Mouse (Mus musculus): ENCODE results near the gene Pde4a. TPM values are rescaled to one million over a fixed set of nuclear protein-coding genes. Genes with fewer than 3 reads are reported as not detected.

Pde4a gene
- polyA plus RNA-seq, 1 experiment, result 7.4 TPM

DNA sequence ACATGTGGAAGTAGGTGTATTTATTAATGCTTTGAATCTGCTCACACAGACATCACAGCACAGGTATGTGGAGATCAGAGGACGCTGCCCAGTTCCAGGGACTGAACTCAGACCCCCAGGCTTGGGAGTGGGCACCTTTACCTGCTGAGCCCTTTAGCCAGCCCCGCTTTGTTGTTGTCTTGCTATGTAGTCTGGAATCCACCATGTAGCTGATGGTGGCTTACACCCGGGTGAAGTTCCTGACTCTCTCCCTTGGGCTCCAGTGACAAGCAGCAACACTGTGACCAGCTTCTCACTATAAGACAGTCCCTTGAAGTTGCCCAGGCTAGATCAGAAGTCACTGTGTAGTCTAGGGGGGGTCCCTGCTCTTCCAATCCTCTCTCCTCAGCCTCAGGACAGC, 21.2 kb upstream of the Pde4a start:
- H3K27me3 ChIP-seq (ENCODE audit: control insufficient read depth, insufficient read depth, insufficient read length), result no peaks in the 10 kb centered on the region
- TF ChIP-seq MYOG (IDR thresholded peaks at IDR 0.05; ENCODE audit: control insufficient read depth, extremely low read depth, insufficient read length) (no peak), CEBPB (IDR thresholded peaks at IDR 0.05; ENCODE audit: low read depth) (no peak), MYOD1 (IDR thresholded peaks at IDR 0.05; ENCODE audit: control insufficient read depth, insufficient read length, low read depth) (no peak), MAX (IDR thresholded peaks at IDR 0.05) (no peak), CTCF (IDR thresholded peaks at IDR 0.05; ENCODE audit: control insufficient read depth, insufficient read depth, insufficient read length) (no peak)
- H3ac ChIP-seq (ENCODE audit: control insufficient read depth, insufficient read length, low read depth), result no peak overlapping the region
- peaks cover 66% of the 10 kb centered on the region for H3K79me2 ChIP-seq (ENCODE audit: control insufficient read depth, insufficient read depth)
- no peak overlapping the region for H3K4me3 ChIP-seq (ENCODE audit: insufficient read depth, poor library complexity, severe bottlenecking)
- peaks cover 57% of the 10 kb centered on the region for H3K79me3 ChIP-seq (ENCODE audit: low read depth)
- peaks cover 63% of the 10 kb centered on the region for H3K36me3 ChIP-seq (ENCODE audit: control insufficient read depth, insufficient read depth)

DNA sequence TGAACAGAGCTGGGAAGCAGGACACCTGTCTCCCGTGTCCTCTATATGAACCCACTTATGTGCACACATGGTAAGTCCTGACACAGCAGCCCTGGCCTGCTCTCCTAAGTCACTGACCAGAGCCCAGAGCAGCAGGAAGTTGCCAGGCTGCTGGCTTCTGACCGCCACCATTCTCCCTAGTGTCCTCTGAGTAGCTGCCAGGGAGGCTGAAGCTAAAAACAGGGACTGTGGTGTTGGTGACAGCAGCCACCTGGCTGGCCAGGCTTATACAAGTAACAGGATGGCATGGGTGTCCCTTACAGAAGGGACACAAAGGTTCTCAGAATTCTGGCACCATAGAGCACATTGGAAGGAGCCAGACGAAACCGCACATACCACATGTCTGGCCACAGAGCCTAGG, 20.1 kb upstream of the Pde4a start:
- Histone ChIP-seq H3K79me2 (ENCODE audit: control insufficient read depth, insufficient read depth) (peaks cover 70% of the 10 kb centered on the region), H3K79me3 (ENCODE audit: low read depth) (peaks cover 59% of the 10 kb centered on the region), H3K27me3 (ENCODE audit: control insufficient read depth, insufficient read depth, insufficient read length) (no peaks in the 10 kb centered on the region), H3ac (ENCODE audit: control insufficient read depth, insufficient read length, low read depth) (no peak overlapping the region), H3K4me3 (ENCODE audit: insufficient read depth, poor library complexity, severe bottlenecking) (no peak overlapping the region), H3K36me3 (ENCODE audit: control insufficient read depth, insufficient read depth) (peaks cover 55% of the 10 kb centered on the region)
- no peak for TF ChIP-seq CEBPB (IDR thresholded peaks at IDR 0.05; ENCODE audit: low read depth)
- TF ChIP-seq FOSL1 (IDR thresholded peaks at IDR 0.05; ENCODE audit: insufficient read depth, low read length, poor library complexity, severe bottlenecking), result no peak
- no peak for TF ChIP-seq MYOG (IDR thresholded peaks at IDR 0.05; ENCODE audit: control insufficient read depth, extremely low read depth, insufficient read length)
- TF ChIP-seq CTCF (IDR thresholded peaks at IDR 0.05; ENCODE audit: control insufficient read depth, insufficient read depth, insufficient read length), result no peak
- TF ChIP-seq MYOD1 (IDR thresholded peaks at IDR 0.05; ENCODE audit: control insufficient read depth, insufficient read length, low read depth), result no peak
- TF ChIP-seq USF1 (IDR thresholded peaks at IDR 0.05; ENCODE audit: low read depth), result no peak
- no peak for TF ChIP-seq MAX (IDR thresholded peaks at IDR 0.05)

DNA sequence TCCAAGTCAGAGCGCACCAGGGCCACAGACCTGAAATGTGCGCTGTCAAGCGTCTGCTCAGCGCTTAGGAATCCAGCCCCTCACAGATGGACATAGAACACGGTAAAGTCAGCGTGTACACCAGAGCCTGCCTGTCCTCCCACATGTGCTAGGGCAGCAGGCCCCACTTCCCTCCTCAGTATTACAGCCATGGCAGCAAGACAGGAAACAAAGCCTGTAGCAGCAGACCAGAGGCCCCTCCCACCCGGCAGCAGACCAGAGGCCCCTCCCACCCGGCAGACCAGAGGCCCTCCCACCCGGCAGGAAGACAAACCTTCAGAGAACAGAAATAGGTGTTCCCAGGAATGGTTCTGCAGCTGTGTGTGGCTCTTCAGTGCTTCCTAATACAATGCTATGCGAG, 18.8 kb upstream of the Pde4a start:
- Histone ChIP-seq H3K36me3 (ENCODE audit: control insufficient read depth, insufficient read depth) (peaks cover 43% of the 10 kb centered on the region), H3K27me3 (ENCODE audit: control insufficient read depth, insufficient read depth, insufficient read length) (no peaks in the 10 kb centered on the region), H3ac (ENCODE audit: control insufficient read depth, insufficient read length, low read depth) (no peak overlapping the region), H3K79me3 (ENCODE audit: low read depth) (peaks cover 59% of the 10 kb centered on the region), H3K79me2 (ENCODE audit: control insufficient read depth, insufficient read depth) (peaks cover 70% of the 10 kb centered on the region), H3K4me3 (ENCODE audit: insufficient read depth, poor library complexity, severe bottlenecking) (no peak overlapping the region)
- TF ChIP-seq USF1 (IDR thresholded peaks at IDR 0.05; ENCODE audit: low read depth) (no peak), MAX (IDR thresholded peaks at IDR 0.05) (no peak), CEBPB (IDR thresholded peaks at IDR 0.05; ENCODE audit: low read depth) (no peak), MYOD1 (IDR thresholded peaks at IDR 0.05; ENCODE audit: control insufficient read depth, insufficient read length, low read depth) (no peak), FOSL1 (IDR thresholded peaks at IDR 0.05; ENCODE audit: insufficient read depth, low read length, poor library complexity, severe bottlenecking) (no peak), MYOG (IDR thresholded peaks at IDR 0.05; ENCODE audit: control insufficient read depth, extremely low read depth, insufficient read length) (no peak), CTCF (IDR thresholded peaks at IDR 0.05; ENCODE audit: control insufficient read depth, insufficient read depth, insufficient read length) (no peak)

DNA sequence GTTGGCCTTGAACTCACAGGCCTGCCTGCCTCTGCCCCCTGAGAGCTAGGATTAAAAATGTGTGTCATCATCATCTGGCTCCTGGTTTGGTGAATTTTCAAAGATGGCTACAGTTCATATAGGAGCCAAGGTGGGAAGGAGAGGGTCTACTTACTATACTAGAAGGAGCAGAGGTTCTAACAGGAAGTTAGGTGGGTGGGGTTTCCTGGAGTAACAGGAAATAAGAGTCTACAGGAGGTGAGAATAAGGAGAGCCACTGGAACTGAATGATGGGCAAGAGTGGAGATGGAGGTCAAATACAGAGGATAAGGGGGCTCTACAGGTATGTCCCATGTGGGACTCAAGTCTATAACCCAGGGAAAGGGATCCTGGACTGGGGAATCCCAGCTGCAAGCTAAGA, 17.1 kb upstream of the Pde4a start:
- peaks cover 29% of the 10 kb centered on the region for H3K36me3 ChIP-seq (ENCODE audit: control insufficient read depth, insufficient read depth)
- peaks cover 56% of the 10 kb centered on the region for H3K79me3 ChIP-seq (ENCODE audit: low read depth)
- H3K79me2 ChIP-seq (ENCODE audit: control insufficient read depth, insufficient read depth), result peaks cover 63% of the 10 kb centered on the region
- H3ac ChIP-seq (ENCODE audit: control insufficient read depth, insufficient read length, low read depth), result peak overlapping the region; percentile 19
- no peak for TF ChIP-seq MYOG (IDR thresholded peaks at IDR 0.05; ENCODE audit: control insufficient read depth, extremely low read depth, insufficient read length)
- TF ChIP-seq MAX (IDR thresholded peaks at IDR 0.05), result no peak
- no peak for TF ChIP-seq CEBPB (IDR thresholded peaks at IDR 0.05; ENCODE audit: low read depth)
- no peak for TF ChIP-seq CTCF (IDR thresholded peaks at IDR 0.05; ENCODE audit: control insufficient read depth, insufficient read depth, insufficient read length)
- TF ChIP-seq FOSL1 (IDR thresholded peaks at IDR 0.05; ENCODE audit: insufficient read depth, low read length, poor library complexity, severe bottlenecking), result no peak
- TF ChIP-seq MYOD1 (IDR thresholded peaks at IDR 0.05; ENCODE audit: control insufficient read depth, insufficient read length, low read depth), result no peak
- TF ChIP-seq USF1 (IDR thresholded peaks at IDR 0.05; ENCODE audit: low read depth), result no peak
- H3K4me3 ChIP-seq (ENCODE audit: insufficient read depth, poor library complexity, severe bottlenecking), result peak overlapping the region; percentile 91
- no peaks in the 10 kb centered on the region for H3K27me3 ChIP-seq (ENCODE audit: control insufficient read depth, insufficient read depth, insufficient read length)

DNA sequence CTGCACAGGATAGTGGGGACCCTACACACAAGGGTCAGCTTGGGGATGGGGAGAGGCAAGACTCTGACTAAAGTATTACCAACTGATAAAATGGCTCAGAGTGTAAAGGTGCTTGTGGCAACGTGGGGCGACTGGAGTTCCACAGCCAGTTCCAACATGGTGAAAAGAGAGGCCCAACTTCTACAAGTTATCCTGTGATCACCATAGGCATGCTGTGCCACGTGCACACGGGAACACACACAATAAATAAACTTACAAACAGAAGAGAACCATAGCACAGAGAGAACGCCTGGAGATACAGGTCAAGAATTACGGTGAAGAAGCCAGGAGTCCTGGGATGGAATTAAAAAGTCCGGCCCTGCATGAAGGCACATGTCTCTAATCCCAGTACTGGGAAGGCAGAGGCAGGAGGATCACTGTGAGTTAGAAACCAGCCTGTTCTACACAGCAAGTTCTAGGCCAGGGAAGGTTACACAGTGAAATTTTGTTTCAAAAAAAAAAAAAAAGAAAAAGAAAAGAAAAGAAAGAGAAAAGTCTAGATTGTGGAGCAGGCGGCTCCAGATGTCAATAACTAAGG, 16.3 kb upstream of the Pde4a start:
- Histone ChIP-seq H3K4me3 (ENCODE audit: insufficient read depth, poor library complexity, severe bottlenecking) (peak overlapping the region; percentile 91), H3K27me3 (ENCODE audit: control insufficient read depth, insufficient read depth, insufficient read length) (no peaks in the 10 kb centered on the region), H3K36me3 (ENCODE audit: control insufficient read depth, insufficient read depth) (peaks cover 24% of the 10 kb centered on the region), H3K79me2 (ENCODE audit: control insufficient read depth, insufficient read depth) (peaks cover 56% of the 10 kb centered on the region), H3ac (ENCODE audit: control insufficient read depth, insufficient read length, low read depth) (peak overlapping the region; percentile 96), H3K79me3 (ENCODE audit: low read depth) (peaks cover 53% of the 10 kb centered on the region)
- TF ChIP-seq MYOG (IDR thresholded peaks at IDR 0.05; ENCODE audit: control insufficient read depth, extremely low read depth, insufficient read length), result no peak
- TF ChIP-seq MAX (IDR thresholded peaks at IDR 0.05), result no peak
- no peak for TF ChIP-seq MYOD1 (IDR thresholded peaks at IDR 0.05; ENCODE audit: control insufficient read depth, insufficient read length, low read depth)
- TF ChIP-seq CTCF (IDR thresholded peaks at IDR 0.05; ENCODE audit: control insufficient read depth, insufficient read depth, insufficient read length), result no peak
- no peak for TF ChIP-seq FOSL1 (IDR thresholded peaks at IDR 0.05; ENCODE audit: insufficient read depth, low read length, poor library complexity, severe bottlenecking)
- no peak for TF ChIP-seq USF1 (IDR thresholded peaks at IDR 0.05; ENCODE audit: low read depth)
- no peak for TF ChIP-seq CEBPB (IDR thresholded peaks at IDR 0.05; ENCODE audit: low read depth)

Measured in C2C12 (cell line).